In genomic region chr2:168444126-168444525, GRCm38 (mm10) we compare ENCODE assay signal across 13 mouse cellular contexts.
"Had no signal": no experiment of that assay in that cellular context is flagged by ENCODE, and none has a peak within 500 bp of the region (broad histone marks: within the 10 kb centered on the region; RNA-seq: fewer than 3 reads in every experiment).

No protein-coding gene starts in this region.

- DNase-seq: kidney, adult 18-20 months; kidney, postnatal 14 days; lung, embryonic 14.5 days; lung, postnatal 10 days; lung, postnatal 4 days; right cerebral cortex, postnatal 4 days; spleen, adult 18-20 months; thymus, adult 18-20 months; thymus, postnatal 14 days had no signal

- H3K4me2 ChIP-seq: limb, embryonic 15.5 days; liver, embryonic 12.5 days; lung, embryonic 14.5 days; midbrain, embryonic 12.5 days; neural tube, embryonic 13.5 days had no signal

- H3K27ac ChIP-seq: limb, embryonic 15.5 days; liver, embryonic 12.5 days; midbrain, embryonic 12.5 days; neural tube, embryonic 13.5 days had no signal

- H3K4me3 ChIP-seq: limb, embryonic 15.5 days; liver, embryonic 12.5 days; midbrain, embryonic 12.5 days; neural tube, embryonic 13.5 days had no signal

- H3K9me3 ChIP-seq: limb, embryonic 15.5 days had no signal

- H3K36me3 ChIP-seq: limb, embryonic 15.5 days; liver, embryonic 12.5 days; midbrain, embryonic 12.5 days; neural tube, embryonic 13.5 days had no signal

- ATAC-seq: liver, embryonic 12.5 days had no signal

- H3K9ac ChIP-seq: limb, embryonic 15.5 days; liver, embryonic 12.5 days; lung, embryonic 14.5 days; midbrain, embryonic 12.5 days; neural tube, embryonic 13.5 days had no signal
